Mouse (Mus musculus) thymus, adult 2 months (tissue): ENCODE data around the gene Usf1. TPM values are rescaled to one million over a fixed set of nuclear protein-coding genes. Genes with fewer than 3 reads are reported as not detected.

ENCODE experiments used
- DNase-seq: peaks from one replicate; pipeline ENCODE4 v3.0.0; 2021
- H3K27ac ChIP-seq: fragments of 200-500 bp; 2 replicates; pipeline ENCODE4 v1.5.1; 2012; ENCODE audit warnings: low read length, control low read depth; ENCODE audit not compliant: control insufficient read depth, insufficient read depth
- H3K27me3 ChIP-seq: fragments of 200-500 bp; 2 replicates; pipeline ENCODE4 v1.6.1; 2012; ENCODE audit warnings: mild to moderate bottlenecking, low read length, moderate library complexity, mixed read lengths; ENCODE audit not compliant: control insufficient read depth, insufficient read depth
- H3K36me3 ChIP-seq: fragments of 200-500 bp; 2 replicates; pipeline ENCODE4 v1.6.1; 2012; ENCODE audit warnings: mild to moderate bottlenecking, low read length, moderate library complexity; ENCODE audit not compliant: control insufficient read depth, insufficient read depth
- H3K4me1 ChIP-seq: fragments of 200-500 bp; replicated peaks from 2 replicates; pipeline ENCODE4 v1.6.1; 2012; ENCODE audit warnings: low read length; ENCODE audit not compliant: control insufficient read depth, insufficient read depth
- H3K4me3 ChIP-seq: fragments of 200-500 bp; 2 replicates; pipeline ENCODE4 v1.5.1; 2012; ENCODE audit warnings: mild to moderate bottlenecking, low read length, control low read depth, moderate library complexity; ENCODE audit not compliant: control insufficient read depth, insufficient read depth
- CTCF ChIP-seq: fragments of 200-500 bp; IDR thresholded peaks from 2 replicates; pipeline ENCODE4 v1.5.1; 2012; ENCODE audit warnings: mild to moderate bottlenecking, control low read depth, low read length, moderate library complexity, borderline replicate concordance; ENCODE audit not compliant: control insufficient read depth, poor library complexity, insufficient read depth; ENCODE audit errors: extremely low read depth
- POLR2A ChIP-seq: fragments of 200-500 bp; IDR thresholded peaks from 2 replicates; pipeline ENCODE4 v1.6.1; 2012; ENCODE audit warnings: mild to moderate bottlenecking, low read length, control low read depth, moderate library complexity; ENCODE audit not compliant: control insufficient read depth, poor library complexity, insufficient read depth; ENCODE audit errors: extremely low read depth
- WGBS: fragments of 180-500 bp; shearing (Covaris S2); methylation state at CpG from one replicate; pipeline ENCODE4 v1.1.7; 2018; 5-methylcytosine and 5-hydroxymethylcytosine counted together
- polyA plus RNA-seq: library from polyadenylated mRNA; depleted of rRNA; stranded (reverse); fragments of >200 nt; gene quantifications from 2 replicates; pipeline ENCODE4 v1.2.3, GENCODE M21; 2012; rRNA removed

Gene Usf1
- 177 and 184 TPM in 2 replicates for polyA plus RNA-seq

GRCm38 (mm10) chr1:171410947-171411484 is at the start of gene Usf1:
Gene Usf1, plus strand, starts transcription at chr1:171411313.
- TF ChIP-seq CTCF, result peak; percentile 53; the same call in 1 of the 2 replicates
- TF ChIP-seq POLR2A, result peak; percentile 80; the same call in 1 of the 2 replicates
- DNase-seq, result peak; percentile 96
- Histone ChIP-seq H3K4me3 (peak within 1 kb of the TSS; percentile 90), H3K27me3 (no peaks in the 10 kb centered on the region), H3K4me1 (peaks cover 6% of the 10 kb centered on the region), H3K36me3 (peaks cover 29% of the 10 kb centered on the region), H3K27ac (peak within 1 kb of the TSS; percentile 71)
- WGBS, result under 1% methylated on average over 36 of the region's 36 CpGs

GRCm38 (mm10) chr1:171365934-171366333 is 45.2 kb upstream of the Usf1 start:
- H3K27ac ChIP-seq, result no peak overlapping the region
- DNase-seq, result no peak
- no peaks in the 10 kb centered on the region for H3K36me3 ChIP-seq
- 84% methylated on average over 7 of the region's 7 CpGs for WGBS
- no peaks in the 10 kb centered on the region for H3K4me1 ChIP-seq
- no peaks in the 10 kb centered on the region for H3K27me3 ChIP-seq
- TF ChIP-seq POLR2A (no peak), CTCF (no peak)
- H3K4me3 ChIP-seq, result no peak overlapping the region

GRCm38 (mm10) chr1:171369845-171370556 is 41.1 kb upstream of the Usf1 start, which contains the start of gene Nectin4:
Gene Nectin4, plus strand, starts transcription at chr1:171370099.
- H3K4me3 ChIP-seq, result no peak within 1 kb of the TSS
- H3K27ac ChIP-seq, result no peak within 1 kb of the TSS
- no peaks in the 10 kb centered on the region for H3K36me3 ChIP-seq
- no peaks in the 10 kb centered on the region for H3K27me3 ChIP-seq
- no peaks in the 10 kb centered on the region for H3K4me1 ChIP-seq
- 31% methylated on average over 20 of the region's 20 CpGs for WGBS
- DNase-seq, result no peak
- TF ChIP-seq POLR2A (no peak), CTCF (no peak)

GRCm38 (mm10) chr1:171372880-171373279 is 38.2 kb upstream of the Usf1 start:
- no peak overlapping the region for H3K27ac ChIP-seq
- no peaks in the 10 kb centered on the region for H3K36me3 ChIP-seq
- TF ChIP-seq CTCF (no peak), POLR2A (no peak)
- no peaks in the 10 kb centered on the region for H3K27me3 ChIP-seq
- no peak for DNase-seq
- 91% methylated on average over 3 of the region's 3 CpGs for WGBS
- H3K4me1 ChIP-seq, result no peaks in the 10 kb centered on the region
- no peak overlapping the region for H3K4me3 ChIP-seq

- Histone ChIP-seq H3K27ac (no peak overlapping the region), H3K36me3 (no peaks in the 10 kb centered on the region), H3K27me3 (no peaks in the 10 kb centered on the region), H3K4me3 (no peak overlapping the region), H3K4me1 (no peaks in the 10 kb centered on the region)
- WGBS, result 26% methylated on average over 4 of the region's 4 CpGs
- TF ChIP-seq CTCF, result no peak
- TF ChIP-seq POLR2A, result no peak
- DNase-seq, result no peak
These were observed 37.2 kb upstream of the Usf1 start for GRCm38 (mm10) chr1:171373946-171374345.

GRCm38 (mm10) chr1:171375646-171376097 is 35.4 kb upstream of the Usf1 start:
- Histone ChIP-seq H3K27ac (no peak overlapping the region), H3K36me3 (no peaks in the 10 kb centered on the region), H3K4me1 (peaks cover 4% of the 10 kb centered on the region), H3K4me3 (no peak overlapping the region), H3K27me3 (no peaks in the 10 kb centered on the region)
- no peak for DNase-seq
- WGBS, result 85% methylated on average over 9 of the region's 9 CpGs
- TF ChIP-seq POLR2A (no peak), CTCF (no peak)
